Mouse (Mus musculus): ENCODE results near the gene Zim1. TPM values are rescaled to one million over a fixed set of nuclear protein-coding genes. Genes with fewer than 3 reads are reported as not detected.

The Zim1 gene
- total and polyA plus RNA-seq, 3 experiments, result 0.11 TPM; not detected in 2

DNA sequence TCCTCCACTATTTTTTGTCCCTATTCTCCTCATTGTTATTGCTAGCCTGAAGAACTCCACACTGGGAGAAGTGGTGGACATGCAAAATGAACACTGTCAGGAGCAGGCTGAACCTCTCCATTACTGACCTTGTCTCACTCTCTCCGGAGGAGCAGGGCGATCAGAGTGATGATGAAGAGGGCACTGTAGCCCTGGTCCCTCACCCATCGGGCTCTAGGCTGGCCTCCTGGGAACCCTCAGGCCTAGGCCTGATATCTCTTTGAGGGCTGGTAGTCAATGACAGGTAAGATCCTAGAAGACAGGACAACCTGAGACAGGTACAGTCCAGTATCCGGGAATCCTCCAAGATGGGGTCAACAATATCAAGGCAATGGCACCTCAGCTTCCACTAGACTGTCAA is 58.2 kb downstream of the Zim1 start:
- H3K27me3 ChIP-seq (ENCODE audit: insufficient read depth, low read length), result no peaks in the 10 kb centered on the region
- no peak for TF ChIP-seq GATA1 (IDR thresholded peaks at IDR 0.05; ENCODE audit: borderline replicate concordance, low read length)
- peaks cover 7% of the 10 kb centered on the region for H3K9me3 ChIP-seq (replicated peaks)
- H3K4me3 ChIP-seq (ENCODE audit: low read depth, low read length), result no peak overlapping the region
- H3K4me1 ChIP-seq (ENCODE audit: insufficient read depth, low read depth, low read length), result no peaks in the 10 kb centered on the region
- DNase-seq (ENCODE audit: low spot score) (no peak), ATAC-seq (ENCODE audit: extremely low read depth, insufficient number of reproducible peaks, low FRiP score, poor library complexity, severe bottlenecking) (no peak)
- H3K36me3 ChIP-seq (replicated peaks), result no peaks in the 10 kb centered on the region

GRCm38 (mm10) chr7:6636741-6637140 is 59.5 kb downstream of the Zim1 start:
- no peak for TF ChIP-seq GATA1 (IDR thresholded peaks at IDR 0.05; ENCODE audit: borderline replicate concordance, low read length)
- no peak for TF ChIP-seq GATA2 (IDR thresholded peaks at IDR 0.05; ENCODE audit: borderline replicate concordance, low read depth, low read length)
- no peak for TF ChIP-seq POLR2AphosphoS5 (IDR thresholded peaks at IDR 0.05; ENCODE audit: insufficient replicate concordance, low read depth, low read length)
- no peak for TF ChIP-seq TAL1 (conservative IDR thresholded peaks at IDR 0.05; ENCODE audit: low read depth, low read length)
- no peak for TF ChIP-seq CTCF (IDR thresholded peaks at IDR 0.05; ENCODE audit: low read depth, low read length)
- no peaks in the 10 kb centered on the region for H3K36me3 ChIP-seq (replicated peaks)
- no peaks in the 10 kb centered on the region for H3K4me1 ChIP-seq (ENCODE audit: insufficient read depth, low read depth, low read length)
- DNase-seq (ENCODE audit: low spot score), result no peak
- H3K27me3 ChIP-seq (ENCODE audit: insufficient read depth, low read length), result no peaks in the 10 kb centered on the region
- H3K9me3 ChIP-seq (replicated peaks), result peaks cover 7% of the 10 kb centered on the region
- ATAC-seq (ENCODE audit: extremely low read depth, insufficient number of reproducible peaks, low FRiP score, poor library complexity, severe bottlenecking), result no peak
- H3K4me3 ChIP-seq (ENCODE audit: low read depth, low read length), result no peak overlapping the region

GRCm38 (mm10) chr7:6635831-6636230 is 60.4 kb downstream of the Zim1 start:
- ATAC-seq (ENCODE audit: extremely low read depth, insufficient number of reproducible peaks, low FRiP score, poor library complexity, severe bottlenecking), result no peak
- no peak for TF ChIP-seq GATA2 (IDR thresholded peaks at IDR 0.05; ENCODE audit: borderline replicate concordance, low read depth, low read length)
- no peak for TF ChIP-seq GATA1 (IDR thresholded peaks at IDR 0.05; ENCODE audit: borderline replicate concordance, low read length)
- TF ChIP-seq POLR2AphosphoS5 (IDR thresholded peaks at IDR 0.05; ENCODE audit: insufficient replicate concordance, low read depth, low read length), result no peak
- TF ChIP-seq TAL1 (conservative IDR thresholded peaks at IDR 0.05; ENCODE audit: low read depth, low read length), result no peak
- no peak for TF ChIP-seq CTCF (IDR thresholded peaks at IDR 0.05; ENCODE audit: low read depth, low read length)
- Histone ChIP-seq H3K4me1 (ENCODE audit: insufficient read depth, low read depth, low read length) (no peaks in the 10 kb centered on the region), H3K27me3 (ENCODE audit: insufficient read depth, low read length) (no peaks in the 10 kb centered on the region), H3K36me3 (replicated peaks) (no peaks in the 10 kb centered on the region), H3K9me3 (replicated peaks) (peaks cover 7% of the 10 kb centered on the region), H3K4me3 (ENCODE audit: low read depth, low read length) (no peak overlapping the region)
- DNase-seq (ENCODE audit: low spot score), result no peak

Other genes with a start within 250 kb of the Zim1 start
- not detected in 2 replicates for gene Olfr1336, start 240.3 kb downstream of the Zim1 start, total RNA-seq (2014; fragmentation: Nextera tagmentation)
- under 0.01 and 0.16 TPM in 2 replicates for gene Olfr1336, start 240.3 kb downstream of the Zim1 start, total RNA-seq (2017)
- gene Olfr1336, start 240.3 kb downstream of the Zim1 start, polyA plus RNA-seq (2012), result not detected in 2 replicates
- not detected in 2 replicates for gene Olfr1346, start 229.3 kb downstream of the Zim1 start, total RNA-seq (2014; fragmentation: Nextera tagmentation)
- gene Olfr1346, start 229.3 kb downstream of the Zim1 start, total RNA-seq (2017), result 0.06 and 0.11 TPM in 2 replicates
- not detected in 2 replicates for gene Olfr1346, start 229.3 kb downstream of the Zim1 start, polyA plus RNA-seq (2012)
- gene Olfr5, start 209.5 kb downstream of the Zim1 start, total RNA-seq (2014; fragmentation: Nextera tagmentation), result not detected in 2 replicates
- 0.11 TPM in 1 of 2 replicates, not detected in the other for gene Olfr5, start 209.5 kb downstream of the Zim1 start, total RNA-seq (2017)
- not detected in 2 replicates for gene Olfr5, start 209.5 kb downstream of the Zim1 start, polyA plus RNA-seq (2012)
- gene Olfr1347, start 196.7 kb downstream of the Zim1 start, total RNA-seq (2014; fragmentation: Nextera tagmentation), result not detected in 2 replicates
- gene Olfr1347, start 196.7 kb downstream of the Zim1 start, total RNA-seq (2017), result 0.12 and 0.33 TPM in 2 replicates
- gene Olfr1347, start 196.7 kb downstream of the Zim1 start, polyA plus RNA-seq (2012), result not detected in 2 replicates
- gene Olfr1348, start 187.7 kb downstream of the Zim1 start, total RNA-seq (2014; fragmentation: Nextera tagmentation), result not detected in 2 replicates
- gene Olfr1348, start 187.7 kb downstream of the Zim1 start, total RNA-seq (2017), result 0.23 TPM in 1 of 2 replicates, not detected in the other
- not detected in 2 replicates for gene Olfr1348, start 187.7 kb downstream of the Zim1 start, polyA plus RNA-seq (2012)
- gene Olfr1349, start 173.5 kb downstream of the Zim1 start, total RNA-seq (2014; fragmentation: Nextera tagmentation), result not detected in 2 replicates
- 0.12 and 0.22 TPM in 2 replicates for gene Olfr1349, start 173.5 kb downstream of the Zim1 start, total RNA-seq (2017)
- gene Olfr1349, start 173.5 kb downstream of the Zim1 start, polyA plus RNA-seq (2012), result not detected in 2 replicates
- gene Olfr1350, start 131.6 kb downstream of the Zim1 start, total RNA-seq (2014; fragmentation: Nextera tagmentation), result not detected in 2 replicates
- gene Olfr1350, start 131.6 kb downstream of the Zim1 start, total RNA-seq (2017), result 0.05 and 0.29 TPM in 2 replicates
- gene Olfr1350, start 131.6 kb downstream of the Zim1 start, polyA plus RNA-seq (2012), result not detected in 2 replicates
- 49.7 and 54.3 TPM in 2 replicates for gene Peg3, start 34.0 kb upstream of the Zim1 start, total RNA-seq (2014; fragmentation: Nextera tagmentation)
- 20.9 and 24.6 TPM in 2 replicates for gene Peg3, start 34.0 kb upstream of the Zim1 start, total RNA-seq (2017)
- gene Peg3, start 34.0 kb upstream of the Zim1 start, polyA plus RNA-seq (2012), result 2.2 and 2.4 TPM in 2 replicates
- gene Usp29, start 34.1 kb upstream of the Zim1 start, total RNA-seq (2014; fragmentation: Nextera tagmentation), result 6.1 and 6.9 TPM in 2 replicates
- 1.7 and 2.2 TPM in 2 replicates for gene Usp29, start 34.1 kb upstream of the Zim1 start, total RNA-seq (2017)
- 0.09 and 0.15 TPM in 2 replicates for gene Usp29, start 34.1 kb upstream of the Zim1 start, polyA plus RNA-seq (2012)